Mouse (Mus musculus): ENCODE measurements around the gene Trip11. TPM values are rescaled to one million over a fixed set of nuclear protein-coding genes. Genes with fewer than 3 reads are reported as not detected.
"Not testable (repeated sequence)": the region's sequence is repeated elsewhere in the genome, so short reads cannot be mapped to it uniquely, and the experiment has no call there.

Trip11 gene
- 21.9 and 22.4 TPM in 2 replicates for polyA plus RNA-seq (2015; fragmentation: Nextera tagmentation; extraction: Ambion mirVana)

- H3K4me1 ChIP-seq (replicated peaks; ENCODE audit: control insufficient read depth, insufficient read depth, low read length) = peaks cover 20% of the 10 kb centered on the region
- H3K36me3 ChIP-seq (ENCODE audit: control insufficient read depth, insufficient read depth) = peaks cover 5% of the 10 kb centered on the region; the same call in 1 of the 2 replicates
- no peaks in the 10 kb centered on the region for H3K27me3 ChIP-seq (replicated peaks; ENCODE audit: control insufficient read depth, insufficient read depth, low read length)
- peak within 1 kb of the TSS; percentile 94 for H3K4me3 ChIP-seq (replicated peaks; ENCODE audit: low read length)
- ATAC-seq = peak; percentile 98
- H3K27ac ChIP-seq (ENCODE audit: low read length) = peak within 1 kb of the TSS; percentile 83
- peak within 1 kb of the TSS; percentile 92 for H3K9ac ChIP-seq (replicated peaks; ENCODE audit: low read depth, low read length)
- H3K9me3 ChIP-seq (ENCODE audit: control insufficient read depth, low read length) = no peaks in the 10 kb centered on the region
- peak within 1 kb of the TSS; percentile 93 for H3K4me2 ChIP-seq (ENCODE audit: low read length)
- under 1% methylated on average over 69 of the region's 69 CpGs for WGBS
Observed at GRCm38 (mm10) chr12:101912626-101913490, at the start of gene Trip11. TSS of gene Trip11 (minus strand) at chr12:101913267.

GRCm38 (mm10) chr12:101958960-101959780 lies 46.1 kb upstream of the Trip11 start:
- H3K4me1 ChIP-seq (replicated peaks; ENCODE audit: control insufficient read depth, insufficient read depth, low read length) = peaks cover 17% of the 10 kb centered on the region
- not testable (repeated sequence) for ATAC-seq; H3K4me3 ChIP-seq (replicated peaks; ENCODE audit: low read length); H3K27me3 ChIP-seq (replicated peaks; ENCODE audit: control insufficient read depth, insufficient read depth, low read length); H3K36me3 ChIP-seq (ENCODE audit: control insufficient read depth, insufficient read depth); H3K4me2 ChIP-seq (ENCODE audit: low read length); H3K9me3 ChIP-seq (ENCODE audit: control insufficient read depth, low read length); H3K27ac ChIP-seq (ENCODE audit: low read length); H3K9ac ChIP-seq (replicated peaks; ENCODE audit: low read depth, low read length)
- 92% methylated on average over 5 of the region's 5 CpGs for WGBS

- no peak overlapping the region for H3K27ac ChIP-seq (ENCODE audit: low read length)
- H3K4me1 ChIP-seq (replicated peaks; ENCODE audit: control insufficient read depth, insufficient read depth, low read length) = peaks cover 17% of the 10 kb centered on the region
- WGBS = 64% methylated on average over 9 of the region's 9 CpGs
- H3K36me3 ChIP-seq (ENCODE audit: control insufficient read depth, insufficient read depth) = no peaks in the 10 kb centered on the region
- no peak overlapping the region for H3K9ac ChIP-seq (replicated peaks; ENCODE audit: low read depth, low read length)
- no peaks in the 10 kb centered on the region for H3K9me3 ChIP-seq (ENCODE audit: control insufficient read depth, low read length)
- peak overlapping the region; percentile 48 for H3K4me2 ChIP-seq (ENCODE audit: low read length)
- H3K27me3 ChIP-seq (replicated peaks; ENCODE audit: control insufficient read depth, insufficient read depth, low read length) = no peaks in the 10 kb centered on the region
- peak overlapping the region; percentile 70 for H3K4me3 ChIP-seq (replicated peaks; ENCODE audit: low read length)
- ATAC-seq = no peak
Observed at GRCm38 (mm10) chr12:101958556-101958955, 45.5 kb upstream of the Trip11 start.

- Histone ChIP-seq H3K27ac (ENCODE audit: low read length) (peak within 1 kb of the TSS; percentile 20), H3K36me3 (ENCODE audit: control insufficient read depth, insufficient read depth) (no peaks in the 10 kb centered on the region), H3K4me2 (ENCODE audit: low read length) (peak within 1 kb of the TSS; percentile 68), H3K9me3 (ENCODE audit: control insufficient read depth, low read length) (no peaks in the 10 kb centered on the region), H3K9ac (replicated peaks; ENCODE audit: low read depth, low read length) (peak within 1 kb of the TSS; percentile 79), H3K27me3 (replicated peaks; ENCODE audit: control insufficient read depth, insufficient read depth, low read length) (no peaks in the 10 kb centered on the region), H3K4me3 (replicated peaks; ENCODE audit: low read length) (peak within 1 kb of the TSS; percentile 70), H3K4me1 (replicated peaks; ENCODE audit: control insufficient read depth, insufficient read depth, low read length) (peaks cover 17% of the 10 kb centered on the region)
- under 1% methylated on average over 53 of the region's 54 CpGs for WGBS
- peak; percentile 99 for ATAC-seq
Observed at GRCm38 (mm10) chr12:101957942-101958544, 45.0 kb upstream of the Trip11 start, which contains the start of gene Atxn3. TSS of gene Atxn3 (minus strand) at chr12:101958246.

- Histone ChIP-seq H3K9ac (replicated peaks; ENCODE audit: low read depth, low read length) (peak overlapping the region; percentile 79), H3K4me2 (ENCODE audit: low read length) (peak overlapping the region; percentile 68), H3K9me3 (ENCODE audit: control insufficient read depth, low read length) (no peaks in the 10 kb centered on the region), H3K4me1 (replicated peaks; ENCODE audit: control insufficient read depth, insufficient read depth, low read length) (peaks cover 17% of the 10 kb centered on the region), H3K4me3 (replicated peaks; ENCODE audit: low read length) (peak overlapping the region; percentile 70), H3K36me3 (ENCODE audit: control insufficient read depth, insufficient read depth) (no peaks in the 10 kb centered on the region), H3K27me3 (replicated peaks; ENCODE audit: control insufficient read depth, insufficient read depth, low read length) (no peaks in the 10 kb centered on the region), H3K27ac (ENCODE audit: low read length) (peak overlapping the region; percentile 20)
- 10% methylated on average over 26 of the region's 26 CpGs for WGBS
- ATAC-seq = no peak; the same call in 1 of the 2 replicates
Observed at GRCm38 (mm10) chr12:101957079-101957941, 44.2 kb upstream of the Trip11 start.

- H3K36me3 ChIP-seq (ENCODE audit: control insufficient read depth, insufficient read depth); H3K9me3 ChIP-seq (ENCODE audit: control insufficient read depth, low read length); H3K27me3 ChIP-seq (replicated peaks; ENCODE audit: control insufficient read depth, insufficient read depth, low read length); H3K4me3 ChIP-seq (replicated peaks; ENCODE audit: low read length); ATAC-seq; H3K9ac ChIP-seq (replicated peaks; ENCODE audit: low read depth, low read length); H3K27ac ChIP-seq (ENCODE audit: low read length); H3K4me2 ChIP-seq (ENCODE audit: low read length): not testable (repeated sequence)
- H3K4me1 ChIP-seq (replicated peaks; ENCODE audit: control insufficient read depth, insufficient read depth, low read length) = peaks cover 17% of the 10 kb centered on the region
- WGBS = 97% methylated on average over 8 of the region's 8 CpGs
Observed at GRCm38 (mm10) chr12:101955821-101956220, 42.8 kb upstream of the Trip11 start.

- no peaks in the 10 kb centered on the region for H3K9me3 ChIP-seq (ENCODE audit: control insufficient read depth, low read length)
- no peak overlapping the region for H3K4me2 ChIP-seq (ENCODE audit: low read length)
- H3K4me1 ChIP-seq (replicated peaks; ENCODE audit: control insufficient read depth, insufficient read depth, low read length) = no peaks in the 10 kb centered on the region
- peaks cover 19% of the 10 kb centered on the region for H3K36me3 ChIP-seq (ENCODE audit: control insufficient read depth, insufficient read depth)
- 83% methylated on average over 4 of the region's 4 CpGs for WGBS
- no peak for ATAC-seq
- H3K4me3 ChIP-seq (replicated peaks; ENCODE audit: low read length) = no peak overlapping the region
- no peak overlapping the region for H3K9ac ChIP-seq (replicated peaks; ENCODE audit: low read depth, low read length)
- H3K27me3 ChIP-seq (replicated peaks; ENCODE audit: control insufficient read depth, insufficient read depth, low read length) = no peaks in the 10 kb centered on the region
- no peak overlapping the region for H3K27ac ChIP-seq (ENCODE audit: low read length)
Observed at GRCm38 (mm10) chr12:101948801-101949200, 35.7 kb upstream of the Trip11 start.

GRCm38 (mm10) chr12:101947986-101948385 lies 34.9 kb upstream of the Trip11 start:
- Histone ChIP-seq H3K4me1 (replicated peaks; ENCODE audit: control insufficient read depth, insufficient read depth, low read length) (no peaks in the 10 kb centered on the region), H3K4me3 (replicated peaks; ENCODE audit: low read length) (no peak overlapping the region), H3K27ac (ENCODE audit: low read length) (no peak overlapping the region), H3K9ac (replicated peaks; ENCODE audit: low read depth, low read length) (no peak overlapping the region), H3K9me3 (ENCODE audit: control insufficient read depth, low read length) (no peaks in the 10 kb centered on the region), H3K36me3 (ENCODE audit: control insufficient read depth, insufficient read depth) (peaks cover 19% of the 10 kb centered on the region), H3K4me2 (ENCODE audit: low read length) (no peak overlapping the region), H3K27me3 (replicated peaks; ENCODE audit: control insufficient read depth, insufficient read depth, low read length) (no peaks in the 10 kb centered on the region)
- 89% methylated on average over 8 of the region's 8 CpGs for WGBS
- ATAC-seq = no peak
